Mouse (Mus musculus) liver, postnatal 0 days (tissue): ENCODE results near the gene Ddx1.
A peak's percentile ranks its signal among the peaks of the same experiment; 100 is the strongest.

Source experiments
- CTCF ChIP-seq: sonication (generic); IDR thresholded peaks from 2 replicates; pipeline ENCODE4 v1.5.1; 2016; ENCODE audit warnings: antibody characterized with exemption, low read depth
- EP300 ChIP-seq: IDR thresholded peaks from 2 replicates; pipeline ENCODE4 v1.6.1; 2016; ENCODE audit warnings: antibody characterized with exemption, low read depth, mild to moderate bottlenecking

DNA sequence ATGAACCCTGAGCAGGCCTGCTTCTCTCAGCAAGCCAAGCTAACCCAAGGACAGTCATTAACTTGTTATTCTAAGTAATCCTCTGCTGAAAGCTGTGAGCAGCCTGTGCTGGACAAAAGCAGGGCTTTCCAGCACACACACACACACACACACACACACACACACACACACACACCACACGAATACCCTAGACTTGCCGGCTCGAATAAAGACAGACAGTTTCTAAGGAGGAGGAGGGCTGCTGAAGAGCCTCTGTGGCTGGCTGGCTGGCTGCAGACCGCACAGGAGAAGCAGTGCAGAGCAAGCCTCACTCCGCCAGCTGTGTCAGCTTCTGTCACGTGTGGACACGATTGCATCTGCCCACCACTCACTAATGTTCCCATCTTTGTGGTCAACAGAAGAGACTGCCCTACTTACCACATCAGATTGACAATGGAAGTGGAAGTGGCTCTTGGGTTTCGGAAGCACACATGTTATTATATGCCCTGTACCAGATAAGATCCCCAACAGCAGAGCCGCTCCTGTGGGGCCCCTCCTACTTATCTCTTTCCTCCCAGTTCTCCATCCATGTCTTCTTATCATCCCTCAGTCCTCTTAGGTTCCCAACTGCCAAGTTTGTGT is 68.2 kb downstream of the Ddx1 start:
- TF ChIP-seq CTCF = no peak
- peak; percentile 94 for TF ChIP-seq EP300
